ENCODE assay signal across 23 mouse cellular contexts in the genomic region with DNA sequence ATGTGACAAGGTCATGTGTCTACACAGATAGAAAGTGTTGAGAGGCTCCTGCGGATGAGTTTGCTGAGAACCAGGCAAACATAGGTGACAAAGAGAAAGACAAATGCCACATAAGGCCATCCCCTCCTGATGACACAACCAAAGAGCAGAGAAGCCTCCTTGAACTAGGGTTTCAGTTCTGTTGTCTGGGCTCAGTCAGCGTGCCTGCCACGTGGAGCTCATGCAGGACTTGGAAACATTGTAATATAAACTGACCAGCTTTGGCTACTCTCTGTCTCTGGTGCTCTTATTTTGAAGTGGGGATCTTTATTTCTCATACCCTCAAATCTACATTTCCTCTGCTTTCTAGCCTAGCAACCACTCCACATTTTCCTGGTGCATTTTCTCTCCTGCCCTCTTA. TPM values are rescaled to one million over a fixed set of nuclear protein-coding genes. Genes with fewer than 3 reads are reported as not detected.
DNase-seq lines count a peak whose midpoint lies in the region; ATAC-seq and TF ChIP-seq lines count a peak whose summit lies in the region.
"Had no signal": no experiment of that assay in that cellular context is flagged by ENCODE, and none has a peak within 500 bp of the region (broad histone marks: within the 10 kb centered on the region; RNA-seq: fewer than 3 reads in every experiment).

No protein-coding gene starts in this region.

- no peak for ATAC-seq in lung, embryonic 14.5 days (ENCODE audit: insufficient read depth)
- ATAC-seq in lung, postnatal 0 days = no peak
- ATAC-seq: activated CD4-positive, CD25-positive, alpha-beta regulatory T cell, adult 4 months; CD4-positive, CD25-positive, alpha-beta regulatory T cell, adult 4 months; Patski had no signal

- 29% methylated on average over 3 of the region's 3 CpGs for WGBS in lung, embryonic 14.5 days
- WGBS in lung, postnatal 0 days = 33% methylated on average over 3 of the region's 3 CpGs

- in situ Hi-C loops in CH12.LX (cut with MboI; ENCODE audit: low pct_ligation_motif_present, low pct_unique_long_range_greater_than_20kb, low sequenced_read_pairs) = no loop called here

- TF ChIP-seq POLR2A in CH12.LX (IDR thresholded peaks at IDR 0.05; ENCODE audit: low read depth, low read length) (no peak), MEL (IDR thresholded peaks at IDR 0.05; ENCODE audit: control insufficient read depth in 1 of 2, insufficient read depth in 1 of 2, low read depth in 1 of 2, low read length in 2 of 2, poor library complexity in 1 of 2) (no peak)

- no peak for TF ChIP-seq CTCF in lung, embryonic 14.5 days (IDR thresholded peaks at IDR 0.05; ENCODE audit: low read depth)
- no peak for TF ChIP-seq CTCF in lung, postnatal 0 days (IDR thresholded peaks at IDR 0.05)
- no peak for TF ChIP-seq CTCF in CH12.LX (conservative IDR thresholded peaks at IDR 0.05 in 1 of 2, IDR thresholded peaks at IDR 0.05 in 1 of 2; ENCODE audit: low read depth in 2 of 2, low read length in 2 of 2)
- TF ChIP-seq CTCF in MEL (IDR thresholded peaks at IDR 0.05 in 2 of 3, conservative IDR thresholded peaks at IDR 0.05 in 1 of 3; ENCODE audit: control insufficient read depth in 1 of 3, insufficient read depth in 1 of 3, low read depth in 2 of 3, low read length in 3 of 3, poor library complexity in 1 of 3, severe bottlenecking in 1 of 3) = no peak

- no peaks in the 10 kb centered on the region for H3K9me3 ChIP-seq in lung, embryonic 14.5 days (ENCODE audit: low read depth, low read length)
- no peaks in the 10 kb centered on the region for H3K9me3 ChIP-seq in lung, postnatal 0 days (ENCODE audit: low read length)
- H3K9me3 ChIP-seq in CH12.LX (replicated peaks; ENCODE audit: low read length) = no peaks in the 10 kb centered on the region
- H3K9me3 ChIP-seq in MEL (replicated peaks; ENCODE audit: insufficient read depth, low read length) = no peaks in the 10 kb centered on the region
- H3K9me3 ChIP-seq: G1E had no signal

- no peak for TF ChIP-seq EP300 in lung, postnatal 0 days (IDR thresholded peaks at IDR 0.05)
- no peak for TF ChIP-seq EP300 in CH12.LX (IDR thresholded peaks at IDR 0.05; ENCODE audit: low read length)
- no peak for TF ChIP-seq EP300 in MEL (IDR thresholded peaks at IDR 0.05; ENCODE audit: low read depth in 1 of 2, low read length in 2 of 2)

- DNase-seq in lung, embryonic 14.5 days = peak; percentile 33
- no peak for DNase-seq in lung, postnatal 0 days (ENCODE audit: low spot score)
- peak; percentile 46 for DNase-seq in testis, postnatal 14 days (ENCODE audit: low spot score)
- DNase-seq in testis, postnatal 10 days (ENCODE audit: low spot score) = no peak
- DNase-seq in CH12.LX (ENCODE audit: extremely low read depth) = no peak
- DNase-seq in MEL (ENCODE audit: low read depth, low spot score) = no peak
- DNase-seq in gastrocnemius, postnatal 36 days = no peak
- no peak for DNase-seq in adrenal gland, postnatal 36 days
- DNase-seq: adrenal gland, adult 2 months; adrenal gland, adult 8-10 months; adrenal gland, postnatal 10 days; adrenal gland, postnatal 14 days; adrenal gland, postnatal 25 days; B cell, adult 2 months; cerebellum, adult 11 months; cerebellum, adult 11-12 months; cerebellum, adult 18-20 months; cerebellum, adult 2 months; cerebellum, adult 8-10 months had no signal

- dilution Hi-C loops in CH12.LX (cut with MboI; ENCODE audit: extremely low pct_ligation_motif_present, extremely low pct_unique_long_range_greater_than_20kb, low sequenced_read_pairs) = no loop called here

- H3K27ac ChIP-seq in lung, embryonic 14.5 days (ENCODE audit: low read depth) = no peak overlapping the region
- no peak overlapping the region for H3K27ac ChIP-seq in lung, postnatal 0 days (ENCODE audit: low read length)
- H3K27ac ChIP-seq in CH12.LX (ENCODE audit: insufficient read depth, low read depth) = no peak overlapping the region
- H3K27ac ChIP-seq in MEL (ENCODE audit: control insufficient read depth, low read depth, low read length) = no peak overlapping the region

- TF ChIP-seq RAD21 in CH12.LX (IDR thresholded peaks at IDR 0.05; ENCODE audit: low read depth, low read length) (no peak), MEL (IDR thresholded peaks at IDR 0.05; ENCODE audit: low read depth, low read length) (no peak)

- no peaks in the 10 kb centered on the region for H3K27me3 ChIP-seq in lung, embryonic 14.5 days (ENCODE audit: insufficient read depth, low read length)
- H3K27me3 ChIP-seq in lung, postnatal 0 days (replicated peaks; ENCODE audit: insufficient read depth, low read length) = no peaks in the 10 kb centered on the region
- H3K27me3 ChIP-seq in CH12.LX (replicated peaks) (no peaks in the 10 kb centered on the region), MEL (ENCODE audit: control insufficient read depth in 1 of 2, insufficient read depth in 2 of 2, low read length in 2 of 2) (peaks cover 24 to 36% of the 10 kb centered on the region in 2 experiments)
- H3K27me3 ChIP-seq: Patski had no signal

- H3K9ac ChIP-seq in lung, embryonic 14.5 days = no peak overlapping the region
- no peak overlapping the region for H3K9ac ChIP-seq in lung, postnatal 0 days (replicated peaks; ENCODE audit: low read depth)
- H3K9ac ChIP-seq in CH12.LX (ENCODE audit: insufficient read depth, low read depth) (no peak overlapping the region), MEL (ENCODE audit: control insufficient read depth, low read depth, low read length, poor library complexity, severe bottlenecking) (no peak overlapping the region)

- H3K79me2 ChIP-seq in CH12.LX (replicated peaks; ENCODE audit: control insufficient read depth, extremely low read depth, insufficient read depth, poor library complexity, severe bottlenecking) = no peaks in the 10 kb centered on the region
- no peaks in the 10 kb centered on the region for H3K79me2 ChIP-seq in MEL (ENCODE audit: control insufficient read depth, insufficient read depth, low read length, poor library complexity)

- no peak overlapping the region for H3K4me3 ChIP-seq in lung, embryonic 14.5 days (ENCODE audit: low read depth, low read length)
- no peak overlapping the region for H3K4me3 ChIP-seq in lung, postnatal 0 days (ENCODE audit: low read depth, low read length)
- no peak overlapping the region for H3K4me3 ChIP-seq in CH12.LX (replicated peaks in 1 of 3; ENCODE audit: low read depth in 2 of 3, low read length in 2 of 3, poor library complexity in 1 of 3)
- H3K4me3 ChIP-seq in MEL (ENCODE audit: control insufficient read depth in 1 of 2, insufficient read depth in 1 of 2, low read depth in 2 of 2, low read length in 2 of 2) = no peak overlapping the region

- no peaks in the 10 kb centered on the region for H3K4me1 ChIP-seq in lung, embryonic 14.5 days (ENCODE audit: insufficient read depth)
- no peaks in the 10 kb centered on the region for H3K4me1 ChIP-seq in lung, postnatal 0 days (ENCODE audit: insufficient read depth, low read depth, low read length)
- peaks cover 20 to 46% of the 10 kb centered on the region in 2 experiments for H3K4me1 ChIP-seq in CH12.LX (ENCODE audit: control insufficient read depth in 1 of 2, insufficient read depth in 2 of 2)
- no peaks in the 10 kb centered on the region for H3K4me1 ChIP-seq in MEL (ENCODE audit: control insufficient read depth in 1 of 2, insufficient read depth in 2 of 2, low read length in 2 of 2)

- H3K4me2 ChIP-seq in lung, embryonic 14.5 days = no peak overlapping the region
- no peak overlapping the region for H3K4me2 ChIP-seq in lung, postnatal 0 days (replicated peaks; ENCODE audit: low read depth, low read length)
- no peak overlapping the region for H3K4me2 ChIP-seq in CH12.LX (ENCODE audit: insufficient read depth, low read depth, poor library complexity, severe bottlenecking)

- intact Hi-C loops in gastrocnemius, postnatal 36 days (cut with DNase I) = no loop called here

- H3K36me3 ChIP-seq in lung, embryonic 14.5 days (ENCODE audit: insufficient read depth) = no peaks in the 10 kb centered on the region
- no peaks in the 10 kb centered on the region for H3K36me3 ChIP-seq in lung, postnatal 0 days (ENCODE audit: insufficient read depth, low read length)
- H3K36me3 ChIP-seq in CH12.LX (replicated peaks in 1 of 2; ENCODE audit: control insufficient read depth in 1 of 2, insufficient read depth in 1 of 2, low read length in 1 of 2) (no peaks in the 10 kb centered on the region), MEL (ENCODE audit: control insufficient read depth in 1 of 2, insufficient read depth in 2 of 2, low read length in 2 of 2) (no peaks in the 10 kb centered on the region)
- H3K36me3 ChIP-seq: G1E had no signal

TF ChIP-seq in CH12.LX, 34 proteins besides CTCF, POLR2A, EP300 and RAD21 (continues in another document):
- no peak for TF ChIP-seq ZC3H11A (IDR thresholded peaks at IDR 0.05; ENCODE audit: low read depth, low read length)
- 0 out of 2 replicates have a peak, but pooled peaks have one; percentile 23 for TF ChIP-seq ETS1 (conservative IDR thresholded peaks at IDR 0.05; ENCODE audit: low read depth, low read length)
- TF ChIP-seq NELFE (IDR thresholded peaks at IDR 0.05; ENCODE audit: low read depth, low read length) = no peak
- TF ChIP-seq MEF2A (IDR thresholded peaks at IDR 0.05; ENCODE audit: borderline replicate concordance, low read depth, low read length) = no peak
- peak; percentile 55; the same call in 1 of the 2 replicates for TF ChIP-seq IRF4 (IDR thresholded peaks at IDR 0.05; ENCODE audit: low read depth, low read length)
- TF ChIP-seq MYC (IDR thresholded peaks at IDR 0.05; ENCODE audit: low read depth, low read length) = peak; percentile 94

TF ChIP-seq in MEL, 35 proteins besides CTCF, POLR2A, EP300 and RAD21:
- TF ChIP-seq MAX (IDR thresholded peaks at IDR 0.05; ENCODE audit: low read length) (0 out of 2 replicates have a peak, but pooled peaks have one; percentile 18), USF1 (IDR thresholded peaks at IDR 0.05; ENCODE audit: low read depth, low read length) (no peak)

RNA-seq across cellular contexts. Expression of gene Amotl1, which starts 8.6 kb away (rescaled TPM):
- 26.4 and 29.6 TPM in 2 replicates for polyA plus RNA-seq in lung, embryonic 14.5 days (2014; fragmentation: Nextera tagmentation; extraction: Ambion mirVana)
- 12.9 and 14.3 TPM in 2 replicates for polyA plus RNA-seq in lung, postnatal 0 days (2015; fragmentation: Nextera tagmentation; extraction: Ambion mirVana)
- 0.80 and 0.93 TPM in 2 replicates for total RNA-seq in CH12.LX (2012; rRNA removed)
- total RNA-seq in CH12.LX (2014; rRNA removed) = 1.2 and 1.5 TPM in 2 replicates
- 2.7 and 3.3 TPM in 2 replicates for polyA plus RNA-seq in CH12.LX (2012; ENCODE audit: insufficient read length, low read depth)
- 9.1 and 9.3 TPM in 2 replicates for total RNA-seq in MEL (2012; rRNA removed)
- polyA plus RNA-seq in MEL (2012; ENCODE audit: insufficient read depth in 1 of 2, insufficient read length in 2 of 2, low read depth in 1 of 2, low replicate concordance in 2 of 2, missing spikeins in 1 of 2) = 1 to 10 TPM in 1 of 2 experiments, not detected in 1; 7.4 TPM
- 100 to 1,000 TPM; 276 to 313 TPM for total RNA-seq in gastrocnemius, postnatal 36 days (2021)
- 10 to 100 TPM; 33.0 to 51.6 TPM for total RNA-seq in adrenal gland, postnatal 36 days (2021)

Comparison
In these comparisons a context has a peak if more than half of its experiments do, and no peak if none do; other contexts are left out.
1. DNase-seq: peak in lung, embryonic 14.5 days (single experiment) and testis, postnatal 14 days (single experiment); none in lung, postnatal 0 days (single experiment), testis, postnatal 10 days (single experiment), CH12.LX (single experiment), MEL (single experiment), gastrocnemius, postnatal 36 days (0 of 2) and adrenal gland, postnatal 36 days (0 of 2).
2. RNA of gene Amotl1, which starts 8.6 kb away (total RNA-seq): 276 to 313 TPM in gastrocnemius, postnatal 36 days; 33.0 to 51.6 TPM in adrenal gland, postnatal 36 days, 9.1 to 9.3 TPM in MEL and 0.80 to 1.5 TPM in CH12.LX; every median in the first group is over 4 times any median in the second.